Mouse (Mus musculus): Measurements from ENCODE around the gene Tmem135.

DNA sequence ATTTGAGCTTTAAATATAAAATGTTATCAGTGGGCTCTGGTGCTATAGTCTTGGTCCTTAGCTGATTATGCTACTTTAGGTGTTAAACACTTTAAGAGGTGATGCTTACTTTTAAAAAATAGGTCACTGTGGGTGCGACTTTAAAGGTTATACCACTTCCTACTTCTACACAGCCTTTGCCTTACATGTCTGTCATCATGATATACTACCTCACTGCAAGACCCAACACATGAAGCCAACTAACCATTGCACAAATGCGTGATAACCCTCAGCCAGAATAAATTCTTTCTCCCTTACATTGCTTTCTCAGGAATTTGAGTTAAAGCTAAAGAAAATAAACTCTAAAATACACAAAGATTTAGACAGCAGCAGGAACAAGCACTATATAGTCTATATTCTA is 150.7 kb downstream of the Tmem135 start:
- TF ChIP-seq GATA1 (IDR thresholded peaks at IDR 0.05; ENCODE audit: borderline replicate concordance, low read length) (no peak), CTCF (IDR thresholded peaks at IDR 0.05; ENCODE audit: low read depth, low read length) (no peak)

All from G1E (cell line).